Mouse (Mus musculus) hindbrain, embryonic 15.5 days (tissue): ENCODE data around the gene Otud1. TPM values are rescaled to one million over a fixed set of nuclear protein-coding genes. Genes with fewer than 3 reads are reported as not detected.

ENCODE experiments used
- ATAC-seq: fragments of 200-750 bp; cut with Nextera tagmentation; 2 replicates; pipeline ENCODE4 v1.8.0; 2017; ENCODE audit warnings: low read depth, moderate number of reproducible peaks, moderate TSS enrichment; ENCODE audit not compliant: low FRiP score
- H3K27ac ChIP-seq: fragments of 300-500 bp; sonication (generic); replicated peaks from 2 replicates; pipeline ENCODE4 v1.5.1; 2015; ENCODE audit warnings: mild to moderate bottlenecking, inconsistent platforms
- H3K27me3 ChIP-seq: fragments of 300-500 bp; sonication (generic); 2 replicates; pipeline ENCODE4 v1.6.1; 2015; ENCODE audit warnings: control low read depth, inconsistent platforms
- H3K36me3 ChIP-seq: fragments of 300-500 bp; sonication (generic); 2 replicates; pipeline ENCODE4 v1.6.1; 2015; ENCODE audit warnings: control low read depth, inconsistent platforms
- H3K4me1 ChIP-seq: fragments of 300-500 bp; sonication (generic); replicated peaks from 2 replicates; pipeline ENCODE4 v1.6.1; 2015; ENCODE audit warnings: control low read depth, inconsistent platforms
- H3K4me2 ChIP-seq: fragments of 300-500 bp; sonication (generic); 2 replicates; pipeline ENCODE4 v1.6.1; 2015; ENCODE audit warnings: moderate library complexity, mild to moderate bottlenecking, inconsistent platforms
- H3K4me3 ChIP-seq: fragments of 300-500 bp; sonication (generic); 2 replicates; pipeline ENCODE4 v1.5.1; 2015; ENCODE audit warnings: mild to moderate bottlenecking, inconsistent platforms
- H3K9ac ChIP-seq: fragments of 300-500 bp; sonication (generic); 2 replicates; pipeline ENCODE4 v1.6.1; 2015; ENCODE audit warnings: inconsistent platforms
- H3K9me3 ChIP-seq: fragments of 300-500 bp; sonication (generic); 2 replicates; pipeline ENCODE4 v1.6.1; 2016; ENCODE audit warnings: control low read depth, inconsistent platforms
- WGBS: fragments of 180-500 bp; shearing (Covaris S2); methylation state at CpG from one replicate; pipeline ENCODE4 v1.1.7; 2015; 5-methylcytosine and 5-hydroxymethylcytosine counted together
- polyA plus RNA-seq: library from polyadenylated mRNA; unstranded; fragments of >200 nt; fragmentation: Nextera tagmentation; extraction: Ambion mirVana; gene quantifications from 2 replicates; pipeline ENCODE4 v1.2.1, GENCODE M21; 2015

The Otud1 gene
- polyA plus RNA-seq, 1 experiment from 2014 or later: 1.7 TPM

DNA sequence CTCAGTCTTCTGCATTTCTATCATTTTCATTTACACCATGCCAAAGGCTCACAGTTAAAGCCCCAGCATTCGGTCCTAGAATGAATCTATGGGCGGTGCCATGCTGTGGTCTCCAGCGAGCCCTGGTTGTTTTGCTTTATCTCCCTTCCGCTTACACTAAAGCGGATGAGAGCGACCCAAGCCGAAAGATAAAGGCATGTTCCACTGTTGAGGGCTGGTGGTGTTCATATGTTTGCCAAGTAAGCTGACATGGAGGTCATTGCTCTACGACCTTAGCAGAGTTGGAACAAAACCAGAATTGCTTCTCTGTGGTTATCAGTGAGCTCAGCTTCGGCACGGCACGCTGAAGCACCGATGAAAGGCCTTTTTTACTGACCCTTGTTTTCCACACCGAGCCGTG, 32.5 kb downstream of the Otud1 start:
- Histone ChIP-seq H3K9me3 (no peaks in the 10 kb centered on the region), H3K9ac (no peak overlapping the region), H3K4me1 (no peaks in the 10 kb centered on the region), H3K27me3 (no peaks in the 10 kb centered on the region), H3K4me3 (no peak overlapping the region), H3K4me2 (no peak overlapping the region), H3K27ac (no peak overlapping the region), H3K36me3 (no peaks in the 10 kb centered on the region)
- WGBS: 80% methylated on average over 14 of the region's 14 CpGs
- ATAC-seq: no peak

DNA sequence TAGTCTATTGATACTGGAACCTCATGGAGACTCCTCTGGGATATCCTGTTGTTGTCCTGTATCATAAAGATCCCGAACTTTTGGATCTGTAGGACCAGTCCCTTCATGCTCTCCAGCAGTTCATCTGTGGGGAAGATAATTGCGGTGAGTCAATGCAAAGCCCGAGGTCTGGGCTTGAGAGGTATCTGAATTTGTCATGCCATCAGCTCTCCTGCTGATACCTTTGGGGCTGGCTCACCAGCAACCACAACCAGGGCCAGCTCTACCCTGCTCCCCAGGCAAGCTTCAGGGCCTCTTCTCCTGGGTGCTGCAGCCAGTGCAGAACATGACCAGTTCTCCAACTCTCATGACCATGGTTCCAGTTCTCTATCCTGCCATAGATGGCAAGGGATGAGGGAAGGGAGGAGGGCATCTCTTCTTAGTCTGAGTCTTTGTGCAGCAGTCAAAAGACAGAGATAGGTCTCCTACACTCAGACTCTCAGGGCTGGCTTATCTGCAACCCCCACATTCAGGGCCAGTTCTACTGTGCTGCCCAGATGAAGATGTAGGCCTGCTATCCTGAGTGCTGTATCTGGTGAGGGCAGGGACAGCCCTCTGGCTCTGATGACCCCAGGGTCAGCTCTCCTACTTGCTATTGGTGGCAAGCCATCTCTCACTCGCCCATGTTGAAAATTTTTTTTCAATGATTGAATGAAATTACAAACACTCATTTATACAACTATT, 42.2 kb downstream of the Otud1 start:
- H3K4me2 ChIP-seq: no peak overlapping the region
- 92% methylated on average over 4 of the region's 4 CpGs for WGBS
- no peaks in the 10 kb centered on the region for H3K4me1 ChIP-seq
- no peak for ATAC-seq
- H3K9ac ChIP-seq: no peak overlapping the region
- H3K27ac ChIP-seq: no peak overlapping the region
- no peaks in the 10 kb centered on the region for H3K27me3 ChIP-seq
- H3K9me3 ChIP-seq: no peaks in the 10 kb centered on the region
- H3K36me3 ChIP-seq: no peaks in the 10 kb centered on the region
- no peak overlapping the region for H3K4me3 ChIP-seq

GRCm38 (mm10) chr2:19701386-19701785, 43.8 kb downstream of the Otud1 start:
- Histone ChIP-seq H3K4me2 (no peak overlapping the region), H3K9ac (no peak overlapping the region), H3K4me1 (no peaks in the 10 kb centered on the region), H3K27me3 (no peaks in the 10 kb centered on the region), H3K4me3 (no peak overlapping the region), H3K9me3 (no peaks in the 10 kb centered on the region), H3K27ac (no peak overlapping the region), H3K36me3 (no peaks in the 10 kb centered on the region)
- WGBS: 92% methylated on average over 3 of the region's 3 CpGs
- no peak for ATAC-seq

DNA sequence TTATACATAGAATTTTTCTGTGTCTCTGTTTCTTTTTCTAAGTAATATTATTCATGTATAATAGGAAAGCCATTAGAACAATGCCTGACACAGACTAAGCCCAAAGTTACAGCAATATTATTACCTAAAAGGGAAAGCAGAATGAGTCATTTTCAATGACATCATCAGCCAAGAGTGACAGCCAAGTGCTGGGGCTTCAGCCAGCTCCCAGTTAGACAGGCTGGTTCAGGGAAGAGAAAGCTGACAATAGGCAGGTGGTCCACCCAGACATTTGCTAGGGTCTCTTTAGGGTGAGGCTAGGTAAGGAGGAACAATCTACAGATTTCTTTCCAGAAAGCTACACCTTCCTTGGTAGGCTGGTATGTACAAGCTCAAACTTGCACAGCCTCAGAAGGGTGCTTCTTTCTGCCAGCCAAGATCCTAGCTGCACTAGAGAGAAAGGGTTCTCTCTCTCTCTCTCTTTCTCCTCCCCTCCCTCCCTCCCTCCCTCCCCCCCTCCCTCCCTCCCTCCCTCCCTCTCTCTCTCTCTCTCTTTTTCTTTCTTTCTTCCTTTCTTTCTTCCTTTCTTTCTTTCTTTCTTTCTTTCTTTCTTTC, 45.6 kb downstream of the Otud1 start:
- Histone ChIP-seq H3K36me3 (no peaks in the 10 kb centered on the region), H3K27me3 (no peaks in the 10 kb centered on the region), H3K4me1 (no peaks in the 10 kb centered on the region), H3K9me3 (no peaks in the 10 kb centered on the region), H3K4me3 (no peak overlapping the region), H3K4me2 (no peak overlapping the region), H3K9ac (no peak overlapping the region), H3K27ac (no peak overlapping the region)
- ATAC-seq: no peak

GRCm38 (mm10) chr2:19703670-19704069, 46.1 kb downstream of the Otud1 start:
- no peak for ATAC-seq
- Histone ChIP-seq H3K9me3 (no peaks in the 10 kb centered on the region), H3K27me3 (no peaks in the 10 kb centered on the region), H3K4me2 (no peak overlapping the region), H3K27ac (no peak overlapping the region), H3K36me3 (no peaks in the 10 kb centered on the region), H3K9ac (no peak overlapping the region), H3K4me3 (no peak overlapping the region), H3K4me1 (no peaks in the 10 kb centered on the region)
- WGBS: 55% methylated on average over 4 of the region's 4 CpGs

DNA sequence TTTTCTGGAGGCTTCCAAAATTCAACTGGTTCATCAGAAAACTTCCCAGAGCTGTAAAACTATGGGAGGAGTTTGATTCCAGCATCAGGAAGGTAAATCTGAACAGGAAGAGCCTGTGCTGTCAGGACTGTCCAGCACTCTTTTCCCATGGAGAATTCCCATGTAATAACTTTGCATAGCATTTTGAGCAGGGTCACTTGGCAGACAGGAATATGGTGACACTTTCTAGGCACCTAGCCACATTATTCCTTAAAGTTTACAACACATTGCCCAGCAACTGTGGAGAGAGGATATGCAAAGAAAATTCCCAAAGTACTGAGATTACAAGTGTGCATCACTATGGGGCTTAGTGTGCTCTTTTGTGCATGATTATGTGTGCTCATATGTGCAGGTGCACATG, 46.7 kb downstream of the Otud1 start:
- Histone ChIP-seq H3K9me3 (no peaks in the 10 kb centered on the region), H3K4me3 (no peak overlapping the region), H3K4me2 (no peak overlapping the region), H3K9ac (no peak overlapping the region), H3K27ac (no peak overlapping the region), H3K36me3 (no peaks in the 10 kb centered on the region), H3K27me3 (no peaks in the 10 kb centered on the region), H3K4me1 (no peaks in the 10 kb centered on the region)
- no peak for ATAC-seq

- Histone ChIP-seq H3K4me2 (no peak overlapping the region), H3K36me3 (no peaks in the 10 kb centered on the region), H3K27ac (no peak overlapping the region), H3K9ac (no peak overlapping the region), H3K4me3 (no peak overlapping the region), H3K9me3 (no peaks in the 10 kb centered on the region), H3K4me1 (no peaks in the 10 kb centered on the region), H3K27me3 (no peaks in the 10 kb centered on the region)
- WGBS: 85% methylated on average over 4 of the region's 4 CpGs
- no peak for ATAC-seq
These were observed 49.3 kb downstream of the Otud1 start for GRCm38 (mm10) chr2:19706886-19707285.

Other genes with a start within 250 kb of the Otud1 start
- gene Ptf1a, start 212.1 kb upstream of the Otud1 start, polyA plus RNA-seq: 1.4 and 2.7 TPM in 2 replicates
- 0.10 and 0.17 TPM in 2 replicates for gene 4921504E06Rik, start 103.8 kb upstream of the Otud1 start, polyA plus RNA-seq